In genomic region chr13:118095174-118095573, GRCm38 (mm10) we compare ENCODE assay signal across 22 mouse cellular contexts.
A peak's percentile ranks its signal among the peaks of the same experiment; 100 is the strongest.
DNase-seq lines count a peak whose midpoint lies in the region; ATAC-seq and TF ChIP-seq lines count a peak whose summit lies in the region.
"Had no signal": no experiment of that assay in that cellular context is flagged by ENCODE, and none has a peak within 500 bp of the region (broad histone marks: within the 10 kb centered on the region; RNA-seq: fewer than 3 reads in every experiment).

No protein-coding gene starts in this region.

- H3K4me1 ChIP-seq in hindbrain, embryonic 12.5 days = no peaks in the 10 kb centered on the region
- no peaks in the 10 kb centered on the region for H3K4me1 ChIP-seq in hindbrain, embryonic 10.5 days (replicated peaks)
- H3K4me1 ChIP-seq in midbrain, embryonic 12.5 days = no peaks in the 10 kb centered on the region
- no peaks in the 10 kb centered on the region for H3K4me1 ChIP-seq in midbrain, embryonic 14.5 days (ENCODE audit: control insufficient read depth, insufficient read depth, low read length)
- H3K4me1 ChIP-seq: embryonic facial prominence, embryonic 15.5 days had no signal

- no peak overlapping the region for H3K4me3 ChIP-seq in hindbrain, embryonic 12.5 days
- no peak overlapping the region for H3K4me3 ChIP-seq in hindbrain, embryonic 10.5 days
- H3K4me3 ChIP-seq in midbrain, embryonic 12.5 days = no peak overlapping the region
- no peak overlapping the region for H3K4me3 ChIP-seq in midbrain, embryonic 14.5 days (replicated peaks; ENCODE audit: low read depth, low read length)
- H3K4me3 ChIP-seq: embryonic facial prominence, embryonic 15.5 days had no signal

- ATAC-seq in hindbrain, embryonic 12.5 days (ENCODE audit: low FRiP score) = peak; percentile 46; the same call in 1 of the 2 replicates
- peak; percentile 69 for ATAC-seq in midbrain, embryonic 12.5 days (ENCODE audit: low FRiP score, low read depth)
- no peak for ATAC-seq in midbrain, embryonic 14.5 days (ENCODE audit: low FRiP score, low TSS enrichment)
- ATAC-seq: forebrain, embryonic 16.5 days; hindbrain, postnatal 0 days; inflammation-experienced regulatory T-cells, adult 6 months; intestine, embryonic 16.5 days had no signal

- TF ChIP-seq POLR2A in brain, embryonic 14.5 days (IDR thresholded peaks at IDR 0.05; ENCODE audit: borderline replicate concordance, extremely low read depth, insufficient read depth, insufficient read length, poor library complexity, severe bottlenecking) = no peak

- no peaks in the 10 kb centered on the region for H3K36me3 ChIP-seq in hindbrain, embryonic 12.5 days
- no peaks in the 10 kb centered on the region for H3K36me3 ChIP-seq in hindbrain, embryonic 10.5 days
- H3K36me3 ChIP-seq in midbrain, embryonic 12.5 days = no peaks in the 10 kb centered on the region
- H3K36me3 ChIP-seq in midbrain, embryonic 14.5 days (ENCODE audit: control insufficient read depth, insufficient read depth, low read length) = no peaks in the 10 kb centered on the region
- H3K36me3 ChIP-seq: embryonic facial prominence, embryonic 15.5 days had no signal

- H3K4me2 ChIP-seq in hindbrain, embryonic 12.5 days (replicated peaks) = no peak overlapping the region
- H3K4me2 ChIP-seq in midbrain, embryonic 12.5 days (replicated peaks) = no peak overlapping the region
- H3K4me2 ChIP-seq in midbrain, embryonic 14.5 days (ENCODE audit: low read length) = no peak overlapping the region
- H3K4me2 ChIP-seq: embryonic facial prominence, embryonic 15.5 days; heart, embryonic 11.5 days; hindbrain, embryonic 14.5 days had no signal

- H3K27ac ChIP-seq in hindbrain, embryonic 12.5 days = no peak overlapping the region
- H3K27ac ChIP-seq in hindbrain, embryonic 10.5 days = no peak overlapping the region
- no peak overlapping the region for H3K27ac ChIP-seq in midbrain, embryonic 12.5 days (replicated peaks)
- no peak overlapping the region for H3K27ac ChIP-seq in midbrain, embryonic 14.5 days (replicated peaks; ENCODE audit: low read depth, low read length)
- H3K27ac ChIP-seq: embryonic facial prominence, embryonic 15.5 days; hindbrain, embryonic 14.5 days; hindbrain, postnatal 0 days had no signal

- H3K9me3 ChIP-seq in hindbrain, embryonic 12.5 days (replicated peaks) = no peaks in the 10 kb centered on the region
- H3K9me3 ChIP-seq in hindbrain, embryonic 10.5 days = no peaks in the 10 kb centered on the region
- no peaks in the 10 kb centered on the region for H3K9me3 ChIP-seq in midbrain, embryonic 12.5 days
- H3K9me3 ChIP-seq in midbrain, embryonic 14.5 days (ENCODE audit: control insufficient read depth, low read length) = no peaks in the 10 kb centered on the region
- H3K9me3 ChIP-seq: embryonic facial prominence, embryonic 15.5 days had no signal

- no peak for TF ChIP-seq CTCF in brain, embryonic 14.5 days (IDR thresholded peaks at IDR 0.05; ENCODE audit: borderline replicate concordance, extremely low read depth, insufficient read depth, insufficient read length)

- no peak overlapping the region for H3K9ac ChIP-seq in hindbrain, embryonic 12.5 days
- H3K9ac ChIP-seq in midbrain, embryonic 12.5 days (replicated peaks) = no peak overlapping the region
- no peak overlapping the region for H3K9ac ChIP-seq in midbrain, embryonic 14.5 days (replicated peaks; ENCODE audit: low read length)
- H3K9ac ChIP-seq: embryonic facial prominence, embryonic 15.5 days; hindbrain, embryonic 14.5 days had no signal

- DNase-seq in embryo, embryonic 10.5 days (ENCODE audit: low spot score) = peak; percentile 4
- DNase-seq in embryo, embryonic 9.5 days (ENCODE audit: extremely low spot score) = no peak
- no peak for DNase-seq in hindbrain, embryonic 10.5 days (ENCODE audit: low spot score)
- DNase-seq in midbrain, embryonic 14.5 days = no peak
- peak; percentile 10 for DNase-seq in brain, embryonic 14.5 days (ENCODE audit: low read depth)
- DNase-seq in lung, adult 18-20 months = no peak
- DNase-seq: adrenal gland, adult 2 months; adrenal gland, postnatal 14 days; B cell, adult 2 months; cerebellum, adult 11-12 months; cerebellum, adult 8-10 months; gastrocnemius, postnatal 10 days; gastrocnemius, postnatal 36 days had no signal

- no peaks in the 10 kb centered on the region for H3K27me3 ChIP-seq in hindbrain, embryonic 12.5 days
- H3K27me3 ChIP-seq in hindbrain, embryonic 10.5 days (ENCODE audit: insufficient read depth, poor library complexity, severe bottlenecking) = no peaks in the 10 kb centered on the region
- no peaks in the 10 kb centered on the region for H3K27me3 ChIP-seq in midbrain, embryonic 12.5 days
- no peaks in the 10 kb centered on the region for H3K27me3 ChIP-seq in midbrain, embryonic 14.5 days (ENCODE audit: control insufficient read depth, insufficient read depth, low read length)
- H3K27me3 ChIP-seq: embryonic facial prominence, embryonic 15.5 days had no signal

- 52% methylated on average over 1 of the region's 1 CpGs for WGBS in hindbrain, embryonic 12.5 days
- 60% methylated on average over 1 of the region's 1 CpGs for WGBS in hindbrain, embryonic 10.5 days
- 50% methylated on average over 1 of the region's 1 CpGs for WGBS in midbrain, embryonic 12.5 days
- WGBS in midbrain, embryonic 14.5 days = 41% methylated on average over 1 of the region's 1 CpGs

Comparison
In these comparisons a context has a peak if more than half of its experiments do, and no peak if none do; other contexts are left out.
1. DNase-seq: peak in embryo, embryonic 10.5 days (single experiment) and brain, embryonic 14.5 days (single experiment); none in embryo, embryonic 9.5 days (single experiment), hindbrain, embryonic 10.5 days (single experiment), midbrain, embryonic 14.5 days (single experiment) and lung, adult 18-20 months (0 of 2).